Mouse (Mus musculus) limb, embryonic 14.5 days (tissue): ENCODE data around the gene Zfp668. TPM values are rescaled to one million over a fixed set of nuclear protein-coding genes. Genes with fewer than 3 reads are reported as not detected.
"Not testable (repeated sequence)": the region's sequence is repeated elsewhere in the genome, so short reads cannot be mapped to it uniquely, and the experiment has no call there.

Experiments used
- ATAC-seq: fragments of 200-750 bp; cut with Nextera tagmentation; 2 replicates; pipeline ENCODE4 v1.8.0; 2017; ENCODE audit warnings: low read depth, moderate number of reproducible peaks, moderate TSS enrichment; ENCODE audit not compliant: low FRiP score
- DNase-seq: peaks from one replicate; pipeline ENCODE4 v3.0.0-alpha.2; 2015; ENCODE audit warnings: low spot score
- H3K27ac ChIP-seq: fragments of 300-500 bp; sonication (generic); replicated peaks from 2 replicates; pipeline ENCODE4 v1.5.1; 2014; ENCODE audit warnings: low read depth, mild to moderate bottlenecking, low read length, moderate library complexity, mixed read lengths
- H3K27me3 ChIP-seq: fragments of 300-500 bp; sonication (generic); 2 replicates; pipeline ENCODE4 v1.6.1; 2014; ENCODE audit warnings: low read length, mixed read lengths; ENCODE audit not compliant: control insufficient read depth, insufficient read depth
- H3K36me3 ChIP-seq: fragments of 300-500 bp; sonication (generic); 2 replicates; pipeline ENCODE4 v1.6.1; 2014; ENCODE audit warnings: mild to moderate bottlenecking, low read length, moderate library complexity, mixed read lengths; ENCODE audit not compliant: control insufficient read depth, insufficient read depth
- H3K4me1 ChIP-seq: fragments of 300-500 bp; sonication (generic); 2 replicates; pipeline ENCODE4 v1.6.1; 2014; ENCODE audit warnings: antibody characterized with exemption, low read length, mixed read lengths; ENCODE audit not compliant: control insufficient read depth, insufficient read depth
- H3K4me2 ChIP-seq: fragments of 300-500 bp; sonication (generic); replicated peaks from 2 replicates; pipeline ENCODE4 v1.6.1; 2014; ENCODE audit warnings: low read depth, mild to moderate bottlenecking, low read length, moderate library complexity; ENCODE audit not compliant: severe bottlenecking
- H3K4me3 ChIP-seq: fragments of 300-500 bp; sonication (generic); replicated peaks from 2 replicates; pipeline ENCODE4 v1.5.1; 2014; ENCODE audit warnings: low read length
- H3K9ac ChIP-seq: fragments of 300-500 bp; sonication (generic); 2 replicates; pipeline ENCODE4 v1.6.1; 2014; ENCODE audit warnings: mild to moderate bottlenecking, low read depth, low read length, moderate library complexity; ENCODE audit not compliant: severe bottlenecking
- H3K9me3 ChIP-seq: fragments of 300-500 bp; sonication (generic); 2 replicates; pipeline ENCODE4 v1.6.1; 2016; ENCODE audit warnings: low read length; ENCODE audit not compliant: control insufficient read depth
- POLR2A ChIP-seq: fragments of 200-500 bp; IDR thresholded peaks from 2 replicates; pipeline ENCODE4 v1.8.0; 2012; ENCODE audit warnings: inconsistent platforms, mild to moderate bottlenecking, moderate library complexity, borderline replicate concordance; ENCODE audit not compliant: insufficient read depth, insufficient read length; ENCODE audit errors: extremely low read depth
- WGBS: fragments of 180-500 bp; shearing (Covaris S2); extraction: QIAGEN DNeasy Blood & Tissue Kit; methylation state at CpG from one replicate; pipeline ENCODE4 v1.1.7; 2014; 5-methylcytosine and 5-hydroxymethylcytosine counted together
- polyA plus RNA-seq, 2 experiments: library from polyadenylated mRNA; depleted of rRNA in 1 of 2; stranded (reverse) in 1 of 2; unstranded in 1 of 2; fragments of >200 nt; fragmentation: Nextera tagmentation in 1 of 2; extraction: Ambion mirVana in 1 of 2; gene quantifications; 2 replicates each; pipeline versions ENCODE4 v1.2.1 to v1.2.3; 2012 to 2014

Gene Zfp668
- polyA plus RNA-seq, 2 experiments: 10.9 to 11.0 TPM

- no peak for ATAC-seq
- H3K9ac ChIP-seq: no peak overlapping the region
- no peaks in the 10 kb centered on the region for H3K27me3 ChIP-seq
- H3K27ac ChIP-seq: no peak overlapping the region
- H3K36me3 ChIP-seq: peaks cover 1% of the 10 kb centered on the region; the same call in 1 of the 2 replicates
- H3K4me2 ChIP-seq: no peak overlapping the region
- no peak for DNase-seq
- 49% methylated on average over 7 of the region's 7 CpGs for WGBS
- H3K4me1 ChIP-seq: peaks cover 5% of the 10 kb centered on the region; the same call in 1 of the 2 replicates
- no peak overlapping the region for H3K4me3 ChIP-seq
- no peaks in the 10 kb centered on the region for H3K9me3 ChIP-seq
- no peak for TF ChIP-seq POLR2A
Observed at GRCm38 (mm10) chr7:127899997-127900396, 23.4 kb upstream of the Zfp668 start.

GRCm38 (mm10) chr7:127898179-127898956, 21.7 kb upstream of the Zfp668 start:
- Histone ChIP-seq H3K36me3 (peaks cover 6% of the 10 kb centered on the region; the same call in 1 of the 2 replicates), H3K9ac (no peak overlapping the region), H3K9me3 (no peaks in the 10 kb centered on the region), H3K4me2 (no peak overlapping the region), H3K27ac (no peak overlapping the region), H3K4me1 (peaks cover 4% of the 10 kb centered on the region), H3K27me3 (no peaks in the 10 kb centered on the region), H3K4me3 (no peak overlapping the region)
- DNase-seq: no peak
- ATAC-seq: no peak
- no peak for TF ChIP-seq POLR2A
- 40% methylated on average over 10 of the region's 10 CpGs for WGBS

- WGBS: 87% methylated on average over 7 of the region's 7 CpGs
- Histone ChIP-seq H3K27me3 (no peaks in the 10 kb centered on the region), H3K9ac (no peak overlapping the region), H3K4me2 (no peak overlapping the region), H3K4me3 (no peak overlapping the region), H3K9me3 (no peaks in the 10 kb centered on the region), H3K36me3 (peaks cover 14% of the 10 kb centered on the region), H3K27ac (no peak overlapping the region), H3K4me1 (peaks cover 4% of the 10 kb centered on the region)
- TF ChIP-seq POLR2A: no peak
- DNase-seq (no peak), ATAC-seq (no peak)
Observed at GRCm38 (mm10) chr7:127897542-127897941, 20.9 kb upstream of the Zfp668 start.

DNA sequence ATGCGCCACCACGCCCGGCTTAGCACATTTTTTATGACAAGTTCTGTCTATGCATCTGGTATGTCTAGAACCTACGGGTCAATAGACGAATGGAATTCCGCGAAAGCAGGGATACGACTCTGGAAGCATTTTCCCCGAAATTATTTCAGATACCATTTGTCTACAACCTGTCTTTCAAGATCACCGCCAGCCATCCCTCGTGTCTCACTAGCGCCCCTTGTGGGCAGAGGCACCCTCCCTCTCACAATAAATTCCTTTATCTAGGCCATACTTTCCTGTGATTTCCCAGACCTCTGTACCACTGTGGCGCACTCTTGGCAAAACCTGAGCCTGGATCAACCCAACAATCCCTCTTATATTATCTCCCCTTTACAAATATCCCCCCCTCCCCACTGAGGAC, 19.8 kb upstream of the Zfp668 start:
- Histone ChIP-seq H3K9ac (no peak overlapping the region), H3K4me1 (peaks cover 4% of the 10 kb centered on the region), H3K36me3 (peaks cover 22% of the 10 kb centered on the region), H3K4me3 (no peak overlapping the region), H3K9me3 (no peaks in the 10 kb centered on the region), H3K27me3 (no peaks in the 10 kb centered on the region), H3K27ac (no peak overlapping the region), H3K4me2 (no peak overlapping the region)
- WGBS: 61% methylated on average over 13 of the region's 13 CpGs
- no peak for TF ChIP-seq POLR2A
- DNase-seq (peak; percentile 24), ATAC-seq (no peak)

DNA sequence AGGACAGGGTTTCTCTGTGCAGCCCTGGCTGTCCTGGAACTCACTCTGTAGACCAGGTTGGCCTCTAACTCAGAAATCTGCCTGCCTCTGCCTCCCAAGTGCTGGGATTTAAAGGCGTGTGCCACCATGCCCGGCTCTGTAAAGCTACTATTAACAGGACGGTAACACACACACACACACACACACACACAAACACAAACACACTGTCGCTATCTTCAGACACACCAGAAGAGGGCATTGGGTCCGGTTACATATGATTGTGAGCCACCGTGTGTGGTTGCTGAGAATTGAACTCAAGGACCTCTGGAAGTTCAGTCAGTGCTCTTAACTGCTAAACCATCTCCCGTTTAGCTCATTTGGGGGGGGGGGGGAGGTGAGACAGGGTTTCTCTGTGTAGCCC, 19.3 kb upstream of the Zfp668 start:
- H3K9ac ChIP-seq, H3K27ac ChIP-seq, H3K4me1 ChIP-seq, DNase-seq, H3K27me3 ChIP-seq, H3K9me3 ChIP-seq: not testable (repeated sequence)
- 72% methylated on average over 7 of the region's 7 CpGs for WGBS
- H3K36me3 ChIP-seq: peaks cover 25% of the 10 kb centered on the region
- H3K4me2 ChIP-seq: peak overlapping the region; percentile 63
- peak overlapping the region; percentile 50 for H3K4me3 ChIP-seq
- peak; percentile 1; the same call in 1 of the 2 replicates for ATAC-seq
